Mouse (Mus musculus): Measurements from ENCODE around the gene Ints3.

Ints3 gene

GRCm38 (mm10) chr3:90443977-90444376, 10.6 kb upstream of the Ints3 start:
- DNase-seq = no peak

GRCm38 (mm10) chr3:90440756-90441155, 7.3 kb upstream of the Ints3 start:
- DNase-seq = no peak

- no peak for DNase-seq
These were observed 3.7 kb upstream of the Ints3 start for GRCm38 (mm10) chr3:90437131-90437530.

GRCm38 (mm10) chr3:90434073-90434730, 780 bp upstream of the Ints3 start:
- no peak for DNase-seq

- peak; percentile 46 for DNase-seq
These were observed 607 bp downstream of the Ints3 start for GRCm38 (mm10) chr3:90432811-90433219.

GRCm38 (mm10) chr3:90432348-90432747, 1.1 kb downstream of the Ints3 start:
- no peak for DNase-seq

- DNase-seq = no peak
These were observed 3.8 kb downstream of the Ints3 start for GRCm38 (mm10) chr3:90429576-90429975.

- no peak for DNase-seq
These were observed 5.2 kb downstream of the Ints3 start for GRCm38 (mm10) chr3:90428186-90428585.

GRCm38 (mm10) chr3:90427574-90427973, 5.8 kb downstream of the Ints3 start:
- DNase-seq = no peak

- no peak for DNase-seq
These were observed 7.9 kb downstream of the Ints3 start for GRCm38 (mm10) chr3:90425499-90425898.

GRCm38 (mm10) chr3:90423549-90423948, 9.9 kb downstream of the Ints3 start:
- DNase-seq = no peak

- no peak for DNase-seq
These were observed 12.7 kb downstream of the Ints3 start for GRCm38 (mm10) chr3:90420696-90421095.

GRCm38 (mm10) chr3:90413011-90413396, 20.4 kb downstream of the Ints3 start:
- no peak for DNase-seq

GRCm38 (mm10) chr3:90412312-90413010, 21.0 kb downstream of the Ints3 start:
- peak; percentile 68 for DNase-seq

GRCm38 (mm10) chr3:90408721-90409120, 24.7 kb downstream of the Ints3 start:
- no peak for DNase-seq

- no peak for DNase-seq
These were observed 27.0 kb downstream of the Ints3 start for GRCm38 (mm10) chr3:90406414-90406813.

- DNase-seq = no peak
These were observed 28.8 kb downstream of the Ints3 start for GRCm38 (mm10) chr3:90404609-90405008.

GRCm38 (mm10) chr3:90404121-90404520, 29.3 kb downstream of the Ints3 start:
- no peak for DNase-seq

- DNase-seq = no peak
These were observed 32.4 kb downstream of the Ints3 start for GRCm38 (mm10) chr3:90400993-90401392.

GRCm38 (mm10) chr3:90395629-90396028, 37.8 kb downstream of the Ints3 start:
- DNase-seq = no peak

GRCm38 (mm10) chr3:90392661-90393060, 40.8 kb downstream of the Ints3 start:
- DNase-seq = no peak

- no peak for DNase-seq
These were observed 41.5 kb downstream of the Ints3 start for GRCm38 (mm10) chr3:90391941-90392340.

GRCm38 (mm10) chr3:90391004-90391403, 42.4 kb downstream of the Ints3 start:
- no peak for DNase-seq
